Mouse (Mus musculus) heart, embryonic 16.5 days (tissue): ENCODE measurements around the gene Atg4d. TPM values are rescaled to one million over a fixed set of nuclear protein-coding genes. Genes with fewer than 3 reads are reported as not detected.
"Not testable (repeated sequence)": the region's sequence is repeated elsewhere in the genome, so short reads cannot be mapped to it uniquely, and the experiment has no call there.

Source experiments
- ATAC-seq: fragments of 200-750 bp; cut with Nextera tagmentation; replicated peaks from 2 replicates; pipeline ENCODE4 v1.8.0; 2017; ENCODE audit warnings: moderate number of reproducible peaks; ENCODE audit not compliant: insufficient read depth, low FRiP score; ENCODE audit errors: extremely low read depth
- H3K27ac ChIP-seq: fragments of 300-500 bp; sonication (generic); 2 replicates; pipeline ENCODE4 v1.5.1; 2014; ENCODE audit warnings: mild to moderate bottlenecking, low read length, control low read depth, moderate library complexity
- H3K27me3 ChIP-seq: fragments of 300-500 bp; sonication (generic); 2 replicates; pipeline ENCODE4 v1.6.1; 2014; ENCODE audit warnings: low read length, mixed read lengths; ENCODE audit not compliant: control insufficient read depth, insufficient read depth
- H3K36me3 ChIP-seq: fragments of 300-500 bp; sonication (generic); 2 replicates; pipeline ENCODE4 v1.6.1; 2014; ENCODE audit not compliant: control insufficient read depth, insufficient read depth
- H3K4me1 ChIP-seq: fragments of 300-500 bp; sonication (generic); 2 replicates; pipeline ENCODE4 v1.6.1; 2014; ENCODE audit warnings: low read length, mixed read lengths; ENCODE audit not compliant: control insufficient read depth, insufficient read depth
- H3K4me2 ChIP-seq: fragments of 300-500 bp; sonication (generic); 2 replicates; pipeline ENCODE4 v1.6.1; 2014; ENCODE audit warnings: low read depth, mild to moderate bottlenecking, control low read depth, low read length
- H3K4me3 ChIP-seq: fragments of 300-500 bp; sonication (generic); 2 replicates; pipeline ENCODE4 v1.5.1; 2014; ENCODE audit warnings: mild to moderate bottlenecking, control low read depth, low read length
- H3K9ac ChIP-seq: fragments of 300-500 bp; sonication (generic); 2 replicates; pipeline ENCODE4 v1.6.1; 2014; ENCODE audit warnings: low read length, control low read depth
- H3K9me3 ChIP-seq: fragments of 300-500 bp; sonication (generic); replicated peaks from 2 replicates; pipeline ENCODE4 v1.6.1; 2016; ENCODE audit warnings: low read length; ENCODE audit not compliant: control insufficient read depth
- WGBS: fragments of 180-500 bp; shearing (Covaris S2); extraction: QIAGEN DNeasy Blood & Tissue Kit; methylation state at CpG from one replicate; pipeline ENCODE4 v1.1.7; 2014; 5-methylcytosine and 5-hydroxymethylcytosine counted together
- polyA plus RNA-seq: library from polyadenylated mRNA; unstranded; fragments of >200 nt; fragmentation: Nextera tagmentation; extraction: Ambion mirVana; gene quantifications from 2 replicates; pipeline ENCODE4 v1.2.1, GENCODE M21; 2015

The Atg4d gene
- polyA plus RNA-seq, result 58.8 and 63.9 TPM in 2 replicates

- peak within 1 kb of the TSS; percentile 90 for H3K4me3 ChIP-seq
- 0% methylated on average over 49 of the region's 49 CpGs for WGBS
- ATAC-seq, result peak; percentile 100
These were observed at the start of gene Atg4d for GRCm38 (mm10) chr9:21265000-21265561. Gene Atg4d, plus strand, starts transcription at chr9:21265293.

GRCm38 (mm10) chr9:21216050-21216841, 48.8 kb upstream of the Atg4d start:
- WGBS, result 61% methylated on average over 25 of the region's 25 CpGs
- Histone ChIP-seq H3K4me2 (no peak overlapping the region), H3K9ac (no peak overlapping the region), H3K4me1 (peaks cover 6% of the 10 kb centered on the region), H3K27ac (no peak overlapping the region), H3K9me3 (no peaks in the 10 kb centered on the region; the same call in 1 of the 2 replicates), H3K36me3 (0 out of 2 replicates have a peak, but pooled peaks cover 3% of the 10 kb centered on the region), H3K4me3 (no peak overlapping the region), H3K27me3 (no peaks in the 10 kb centered on the region)
- no peak for ATAC-seq

More at GRCm38 (mm10) chr9:21265000-21265561, at the start of gene Atg4d:
- Histone ChIP-seq H3K4me2 (peak within 1 kb of the TSS; percentile 83), H3K9me3 (no peaks in the 10 kb centered on the region), H3K36me3 (peaks cover 19% of the 10 kb centered on the region), H3K9ac (peak within 1 kb of the TSS; percentile 97), H3K27me3 (no peaks in the 10 kb centered on the region; the same call in 1 of the 2 replicates), H3K27ac (peak within 1 kb of the TSS; percentile 84), H3K4me1 (peaks cover 22% of the 10 kb centered on the region)

GRCm38 (mm10) chr9:21219820-21220219, 45.3 kb upstream of the Atg4d start:
- ATAC-seq, result no peak
- Histone ChIP-seq H3K4me2 (no peak overlapping the region), H3K9me3 (no peaks in the 10 kb centered on the region; the same call in none of the 2 replicates), H3K4me1 (peaks cover 12% of the 10 kb centered on the region), H3K9ac (no peak overlapping the region), H3K4me3 (no peak overlapping the region), H3K27me3 (no peaks in the 10 kb centered on the region), H3K36me3 (no peaks in the 10 kb centered on the region), H3K27ac (no peak overlapping the region)
- 51% methylated on average over 3 of the region's 3 CpGs for WGBS

- Histone ChIP-seq H3K9me3 (no peaks in the 10 kb centered on the region; the same call in none of the 2 replicates), H3K4me2 (peak overlapping the region; percentile 66), H3K36me3 (no peaks in the 10 kb centered on the region), H3K9ac (peak overlapping the region; percentile 63), H3K4me1 (peaks cover 18% of the 10 kb centered on the region), H3K27me3 (no peaks in the 10 kb centered on the region), H3K4me3 (peak overlapping the region; percentile 42), H3K27ac (peak overlapping the region; percentile 85)
- ATAC-seq, result peak; percentile 90
- 7% methylated on average over 21 of the region's 21 CpGs for WGBS
These were observed 44.4 kb upstream of the Atg4d start for GRCm38 (mm10) chr9:21220490-21221382.

GRCm38 (mm10) chr9:21221383-21221929, 43.6 kb upstream of the Atg4d start:
- no peak overlapping the region for H3K4me3 ChIP-seq
- no peaks in the 10 kb centered on the region for H3K27me3 ChIP-seq
- no peaks in the 10 kb centered on the region for H3K36me3 ChIP-seq
- H3K4me1 ChIP-seq, result peaks cover 20% of the 10 kb centered on the region
- peak; percentile 5; the same call in 1 of the 2 replicates for ATAC-seq
- WGBS, result 16% methylated on average over 7 of the region's 7 CpGs
- H3K27ac ChIP-seq, result peak overlapping the region; percentile 85
- H3K9me3 ChIP-seq, result no peaks in the 10 kb centered on the region; the same call in none of the 2 replicates
- H3K9ac ChIP-seq, result no peak overlapping the region; the same call in 1 of the 2 replicates
- peak overlapping the region; percentile 66; the same call in 1 of the 2 replicates for H3K4me2 ChIP-seq

- peaks cover 25% of the 10 kb centered on the region for H3K4me1 ChIP-seq
- H3K27ac ChIP-seq, H3K4me2 ChIP-seq, H3K27me3 ChIP-seq, ATAC-seq, H3K36me3 ChIP-seq, H3K9me3 ChIP-seq, H3K4me3 ChIP-seq, H3K9ac ChIP-seq: not testable (repeated sequence)
- 76% methylated on average over 1 of the region's 2 CpGs for WGBS
These were observed 41.6 kb upstream of the Atg4d start for GRCm38 (mm10) chr9:21223490-21223889.

GRCm38 (mm10) chr9:21223906-21224305, 41.2 kb upstream of the Atg4d start:
- H3K9ac ChIP-seq, result no peak overlapping the region
- H3K36me3 ChIP-seq, result peaks cover under 1% of the 10 kb centered on the region; the same call in 1 of the 2 replicates
- no peak overlapping the region for H3K4me3 ChIP-seq
- WGBS, result 93% methylated on average over 6 of the region's 6 CpGs
- H3K27ac ChIP-seq, result no peak overlapping the region
- no peaks in the 10 kb centered on the region for H3K27me3 ChIP-seq
- no peaks in the 10 kb centered on the region; the same call in none of the 2 replicates for H3K9me3 ChIP-seq
- H3K4me1 ChIP-seq, result peaks cover 25% of the 10 kb centered on the region
- no peak for ATAC-seq
- H3K4me2 ChIP-seq, result no peak overlapping the region
